In genomic region chr15:100674566-100674965, GRCm38 (mm10) we compare ENCODE assay signal across 16 mouse cellular contexts. TPM values are rescaled to one million over a fixed set of nuclear protein-coding genes. Genes with fewer than 3 reads are reported as not detected.
DNase-seq lines count a peak whose midpoint lies in the region; ATAC-seq and TF ChIP-seq lines count a peak whose summit lies in the region.
"Had no signal": no experiment of that assay in that cellular context is flagged by ENCODE, and none has a peak within 500 bp of the region (broad histone marks: within the 10 kb centered on the region; RNA-seq: fewer than 3 reads in every experiment).

No protein-coding gene starts in this region.

- no peak overlapping the region for H3K4me3 ChIP-seq in heart, embryonic 14.5 days (ENCODE audit: control insufficient read depth in 1 of 2, insufficient read depth in 1 of 2, low read depth in 1 of 2, low read length in 2 of 2)
- H3K4me3 ChIP-seq in spleen, adult 2 months (ENCODE audit: extremely low read depth, insufficient read depth, insufficient read length) = no peak overlapping the region
- no peak overlapping the region for H3K4me3 ChIP-seq in liver, embryonic 11.5 days (ENCODE audit: low read depth, low read length)
- H3K4me3 ChIP-seq: forebrain, embryonic 15.5 days; hindbrain, embryonic 13.5 days; lung, embryonic 15.5 days had no signal

- no peak for TF ChIP-seq POLR2A in spleen, adult 2 months (IDR thresholded peaks at IDR 0.05; ENCODE audit: low read depth, low read length)

- no peaks in the 10 kb centered on the region for H3K9me3 ChIP-seq in heart, embryonic 14.5 days (ENCODE audit: control insufficient read depth, low read length)
- no peaks in the 10 kb centered on the region for H3K9me3 ChIP-seq in liver, embryonic 11.5 days (ENCODE audit: control insufficient read depth, low read length)
- H3K9me3 ChIP-seq: forebrain, embryonic 15.5 days; hindbrain, embryonic 13.5 days; lung, embryonic 15.5 days had no signal

- no peak for ATAC-seq in heart, embryonic 14.5 days (ENCODE audit: insufficient number of reproducible peaks, insufficient read depth, low FRiP score, low read depth)
- ATAC-seq in liver, embryonic 11.5 days (replicated peaks; ENCODE audit: low FRiP score) = no peak
- ATAC-seq: forebrain, embryonic 15.5 days had no signal

- no peaks in the 10 kb centered on the region for H3K36me3 ChIP-seq in heart, embryonic 14.5 days (ENCODE audit: control insufficient read depth, insufficient read depth, low read length)
- H3K36me3 ChIP-seq in spleen, adult 2 months (ENCODE audit: control insufficient read depth, insufficient read depth, low read length) = no peaks in the 10 kb centered on the region
- no peaks in the 10 kb centered on the region for H3K36me3 ChIP-seq in liver, embryonic 11.5 days (ENCODE audit: control insufficient read depth, insufficient read depth, low read length)
- H3K36me3 ChIP-seq: forebrain, embryonic 15.5 days; hindbrain, embryonic 13.5 days; lung, embryonic 15.5 days had no signal

- no peak for DNase-seq in heart, adult 11 months
- DNase-seq in spleen, adult 2 months (ENCODE audit: low read depth in 1 of 2, low spot score in 2 of 2) = no peak
- DNase-seq in spleen, postnatal 4 days (ENCODE audit: low spot score in 2 of 2) = no peak
- DNase-seq in liver, embryonic 11.5 days (ENCODE audit: low spot score) = no peak
- no peak for DNase-seq in lung, postnatal 14 days
- no peak for DNase-seq in layer of hippocampus, postnatal 14 days (ENCODE audit: low spot score in 2 of 2)
- DNase-seq in right cerebral cortex, postnatal 4 days = no peak
- DNase-seq: adrenal gland, adult 8-10 months; cerebellum, adult 2 months; kidney, adult 11 months; kidney, postnatal 14 days had no signal

- 83% methylated on average over 10 of the region's 10 CpGs for WGBS in heart, embryonic 14.5 days
- 79% methylated on average over 10 of the region's 10 CpGs for WGBS in spleen, adult 2 months
- WGBS in liver, embryonic 11.5 days = 59% methylated on average over 10 of the region's 10 CpGs

- H3K9ac ChIP-seq in heart, embryonic 14.5 days (ENCODE audit: low read length) = no peak overlapping the region
- H3K9ac ChIP-seq in liver, embryonic 11.5 days (ENCODE audit: low read depth, low read length) = no peak overlapping the region
- H3K9ac ChIP-seq: forebrain, embryonic 15.5 days; hindbrain, embryonic 13.5 days; lung, embryonic 15.5 days had no signal

- TF ChIP-seq CTCF in spleen, adult 2 months (IDR thresholded peaks at IDR 0.05; ENCODE audit: extremely low read depth, insufficient read depth, insufficient read length, insufficient replicate concordance) = no peak

- peaks cover 9 to 17% of the 10 kb centered on the region in 2 experiments for H3K4me1 ChIP-seq in heart, embryonic 14.5 days (ENCODE audit: control insufficient read depth in 2 of 2, insufficient read depth in 2 of 2, low read length in 2 of 2)
- peaks cover 6% of the 10 kb centered on the region; the same call in 1 of the 2 replicates for H3K4me1 ChIP-seq in spleen, adult 2 months (ENCODE audit: control insufficient read depth, insufficient read depth, insufficient read length)
- H3K4me1 ChIP-seq in liver, embryonic 11.5 days (replicated peaks; ENCODE audit: control insufficient read depth, insufficient read depth, low read length) = peaks cover 23% of the 10 kb centered on the region
- H3K4me1 ChIP-seq: forebrain, embryonic 15.5 days had no signal

- no peaks in the 10 kb centered on the region for H3K27me3 ChIP-seq in heart, embryonic 14.5 days (ENCODE audit: control insufficient read depth, insufficient read depth, low read length)
- no peaks in the 10 kb centered on the region for H3K27me3 ChIP-seq in spleen, adult 2 months (ENCODE audit: control insufficient read depth, insufficient read depth, low read length)
- H3K27me3 ChIP-seq in liver, embryonic 11.5 days (replicated peaks; ENCODE audit: control insufficient read depth, insufficient read depth, low read length) = no peaks in the 10 kb centered on the region
- H3K27me3 ChIP-seq: forebrain, embryonic 15.5 days; hindbrain, embryonic 13.5 days; lung, embryonic 15.5 days had no signal

- H3K4me2 ChIP-seq in heart, embryonic 14.5 days (ENCODE audit: low read length) = no peak overlapping the region
- peak overlapping the region; percentile 46 for H3K4me2 ChIP-seq in liver, embryonic 11.5 days
- H3K4me2 ChIP-seq: forebrain, embryonic 15.5 days; hindbrain, embryonic 13.5 days; lung, embryonic 15.5 days had no signal

- H3K27ac ChIP-seq in heart, embryonic 14.5 days (replicated peaks in 1 of 2; ENCODE audit: control insufficient read depth in 1 of 2, insufficient read depth in 1 of 2, low read depth in 2 of 2, low read length in 2 of 2) = peak overlapping the region; percentile 30 to 62; a peak in 3 of 4 replicates
- H3K27ac ChIP-seq in spleen, adult 2 months (ENCODE audit: insufficient read depth, low read length) = 0 out of 2 replicates have a peak overlapping the region, but pooled peaks have one; percentile 17
- H3K27ac ChIP-seq in liver, embryonic 11.5 days (ENCODE audit: low read depth, low read length) = peak overlapping the region; percentile 80
- H3K27ac ChIP-seq: forebrain, embryonic 15.5 days; hindbrain, embryonic 13.5 days; lung, embryonic 15.5 days; stomach, postnatal 0 days had no signal

RNA-seq across cellular contexts. Expression of gene Bin2, which starts 5.2 kb away (rescaled TPM):
- polyA plus RNA-seq in heart, embryonic 14.5 days (2014; fragmentation: Nextera tagmentation; extraction: Ambion mirVana) = 1.9 and 2.8 TPM in 2 replicates
- polyA plus RNA-seq in spleen, adult 2 months (2012; rRNA removed) = 101 TPM in 2 replicates
- polyA plus RNA-seq in liver, embryonic 11.5 days (2014; fragmentation: Nextera tagmentation; extraction: Ambion mirVana) = 56.6 and 62.1 TPM in 2 replicates
- total RNA-seq in layer of hippocampus, postnatal 14 days (2021) = 1 to 10 TPM; 4.6 to 5.0 TPM

RNA-seq across cellular contexts. Expression of gene Cela1, which starts 13.2 kb away (rescaled TPM):
- 1.1 and 2.0 TPM in 2 replicates for polyA plus RNA-seq in heart, embryonic 14.5 days (2014; fragmentation: Nextera tagmentation; extraction: Ambion mirVana)
- 5,688 and 5,726 TPM in 2 replicates for polyA plus RNA-seq in spleen, adult 2 months (2012; rRNA removed)
- 10.5 and 13.7 TPM in 2 replicates for polyA plus RNA-seq in liver, embryonic 11.5 days (2014; fragmentation: Nextera tagmentation; extraction: Ambion mirVana)
- total RNA-seq in layer of hippocampus, postnatal 14 days (2021) = 1 to 10 TPM; 1.7 to 1.9 TPM

RNA-seq across cellular contexts. Expression of gene Smagp, which starts 37.8 kb away (rescaled TPM):
- 14.5 and 18.7 TPM in 2 replicates for polyA plus RNA-seq in heart, embryonic 14.5 days (2014; fragmentation: Nextera tagmentation; extraction: Ambion mirVana)
- 29.2 and 33.1 TPM in 2 replicates for polyA plus RNA-seq in spleen, adult 2 months (2012; rRNA removed)
- 14.1 and 15.6 TPM in 2 replicates for polyA plus RNA-seq in liver, embryonic 11.5 days (2014; fragmentation: Nextera tagmentation; extraction: Ambion mirVana)
- 1 to 10 TPM; 2.1 to 2.7 TPM for total RNA-seq in layer of hippocampus, postnatal 14 days (2021)

RNA-seq across cellular contexts. Expression of gene Galnt6, which starts 54.6 kb away (rescaled TPM):
- polyA plus RNA-seq in heart, embryonic 14.5 days (2014; fragmentation: Nextera tagmentation; extraction: Ambion mirVana) = 0.08 and 0.12 TPM in 2 replicates
- 13.9 and 16.1 TPM in 2 replicates for polyA plus RNA-seq in spleen, adult 2 months (2012; rRNA removed)
- 1.2 and 1.6 TPM in 2 replicates for polyA plus RNA-seq in liver, embryonic 11.5 days (2014; fragmentation: Nextera tagmentation; extraction: Ambion mirVana)
- total RNA-seq in layer of hippocampus, postnatal 14 days (2021) = 1 to 10 TPM; 2.0 to 2.1 TPM

RNA-seq across cellular contexts. Expression of gene Dazap2, which starts 59.4 kb away (rescaled TPM):
- 253 and 254 TPM in 2 replicates for polyA plus RNA-seq in heart, embryonic 14.5 days (2014; fragmentation: Nextera tagmentation; extraction: Ambion mirVana)
- polyA plus RNA-seq in spleen, adult 2 months (2012; rRNA removed) = 612 and 971 TPM in 2 replicates
- 256 and 274 TPM in 2 replicates for polyA plus RNA-seq in liver, embryonic 11.5 days (2014; fragmentation: Nextera tagmentation; extraction: Ambion mirVana)
- 100 to 1,000 TPM; 105 to 107 TPM for total RNA-seq in layer of hippocampus, postnatal 14 days (2021)

Comparison
In these comparisons a context has a peak if more than half of its experiments do, and no peak if none do; other contexts are left out.
1. H3K27ac ChIP-seq: peak in every context shown above with its lines; median percentile 80 in liver, embryonic 11.5 days; 46 in heart, embryonic 14.5 days; 17 in spleen, adult 2 months.
2. RNA of gene Bin2, which starts 5.2 kb away (polyA plus RNA-seq): 101 TPM in spleen, adult 2 months and 56.6 to 62.1 TPM in liver, embryonic 11.5 days; 1.9 to 2.8 TPM in heart, embryonic 14.5 days; every median in the first group is over 10 times any median in the second.
3. RNA of gene Cela1, which starts 13.2 kb away (polyA plus RNA-seq): 5,688 to 5,726 TPM in spleen, adult 2 months; 10.5 to 13.7 TPM in liver, embryonic 11.5 days and 1.1 to 2.0 TPM in heart, embryonic 14.5 days; every median in the first group is over 100 times any median in the second.